ENCODE assay signal across 8 mouse cellular contexts in genomic region chr2:144369020-144369421, GRCm38 (mm10). TPM values are rescaled to one million over a fixed set of nuclear protein-coding genes. Genes with fewer than 3 reads are reported as not detected.
DNase-seq lines count a peak whose midpoint lies in the region; ATAC-seq lines count a peak whose summit lies in the region.

No protein-coding gene starts in this region.

- intact Hi-C loops in heart, postnatal 25 days (cut with DNase I), result loop anchor here (5.0 to 10.0 kb wide), 4 partner anchors 88 to 1304 kb away; partner anchors contain the start of genes Dstn, Mgme1, Snrpb2 and Snx5
- intact Hi-C loops in left cerebral cortex, postnatal 14 days (cut with DNase I), result no loop called here

- no peaks in the 10 kb centered on the region for H3K27me3 ChIP-seq in heart, embryonic 11.5 days (ENCODE audit: control insufficient read depth, insufficient read depth, low read length)
- H3K27me3 ChIP-seq in forebrain, embryonic 14.5 days (replicated peaks; ENCODE audit: control insufficient read depth, insufficient read depth, low read length), result no peaks in the 10 kb centered on the region
- no peaks in the 10 kb centered on the region for H3K27me3 ChIP-seq in limb, embryonic 15.5 days

- H3K9me3 ChIP-seq in heart, embryonic 11.5 days (replicated peaks; ENCODE audit: control insufficient read depth, low read length), result no peaks in the 10 kb centered on the region
- no peaks in the 10 kb centered on the region for H3K9me3 ChIP-seq in forebrain, embryonic 14.5 days (replicated peaks; ENCODE audit: control insufficient read depth, low read length)
- no peaks in the 10 kb centered on the region for H3K9me3 ChIP-seq in limb, embryonic 15.5 days

- under 1% methylated on average over 42 of the region's 43 CpGs for WGBS in heart, embryonic 11.5 days (ENCODE audit: insufficient replicate concordance)
- WGBS in forebrain, embryonic 14.5 days, result 0% methylated on average over 4 of the region's 43 CpGs
- 0% methylated on average over 42 of the region's 43 CpGs for WGBS in limb, embryonic 15.5 days

- H3K36me3 ChIP-seq in heart, embryonic 11.5 days (ENCODE audit: control insufficient read depth, insufficient read depth, low read length), result 0 out of 2 replicates have a peak, but pooled peaks cover 9% of the 10 kb centered on the region
- peaks cover 11% of the 10 kb centered on the region for H3K36me3 ChIP-seq in forebrain, embryonic 14.5 days (ENCODE audit: control insufficient read depth, insufficient read depth, low read length)
- peaks cover 9% of the 10 kb centered on the region for H3K36me3 ChIP-seq in limb, embryonic 15.5 days

- no peak for DNase-seq in heart, postnatal 25 days (ENCODE audit: low spot score)
- peak; percentile 87 for DNase-seq in 3134 (ENCODE audit: extremely low read depth, insufficient read length, low spot score)
- DNase-seq in WW6 (ENCODE audit: low read depth, low spot score), result peak; percentile 61
- peak; percentile 76 for DNase-seq in forebrain, embryonic 14.5 days (ENCODE audit: low spot score)
- DNase-seq in retina, postnatal 1 day, result peak; percentile 83
- no peak for DNase-seq in left cerebral cortex, postnatal 14 days (ENCODE audit: low spot score in 2 of 2)

- peak overlapping the region; percentile 93 for H3K27ac ChIP-seq in heart, embryonic 11.5 days (ENCODE audit: low read depth, low read length)
- peak overlapping the region; percentile 86 for H3K27ac ChIP-seq in forebrain, embryonic 14.5 days (ENCODE audit: low read depth, low read length)
- peak overlapping the region; percentile 93 for H3K27ac ChIP-seq in limb, embryonic 15.5 days

- ATAC-seq in heart, embryonic 11.5 days (replicated peaks; ENCODE audit: insufficient number of reproducible peaks, low FRiP score, low TSS enrichment), result peak; percentile 80
- peak; percentile 91 for ATAC-seq in forebrain, embryonic 14.5 days
- ATAC-seq in limb, embryonic 15.5 days (ENCODE audit: insufficient number of reproducible peaks, low FRiP score, low TSS enrichment, low read depth), result peak; percentile 81

- H3K9ac ChIP-seq in heart, embryonic 11.5 days (ENCODE audit: low read depth, low read length), result peak overlapping the region; percentile 95
- peak overlapping the region; percentile 92 for H3K9ac ChIP-seq in forebrain, embryonic 14.5 days (ENCODE audit: low read length)
- peak overlapping the region; percentile 61 for H3K9ac ChIP-seq in limb, embryonic 15.5 days

- peaks cover 3% of the 10 kb centered on the region; the same call in 1 of the 2 replicates for H3K4me1 ChIP-seq in heart, embryonic 11.5 days (ENCODE audit: control insufficient read depth, insufficient read depth, low read length)
- H3K4me1 ChIP-seq in forebrain, embryonic 14.5 days (ENCODE audit: control insufficient read depth, insufficient read depth, low read length), result peaks cover 9% of the 10 kb centered on the region; the same call in 1 of the 2 replicates
- peaks cover 11% of the 10 kb centered on the region; the same call in 1 of the 2 replicates for H3K4me1 ChIP-seq in limb, embryonic 15.5 days

- peak overlapping the region; percentile 74 for H3K4me2 ChIP-seq in heart, embryonic 11.5 days
- peak overlapping the region; percentile 80 for H3K4me2 ChIP-seq in forebrain, embryonic 14.5 days (ENCODE audit: low read length)
- H3K4me2 ChIP-seq in limb, embryonic 15.5 days, result peak overlapping the region; percentile 52

- H3K4me3 ChIP-seq in heart, embryonic 11.5 days (ENCODE audit: low read depth, low read length), result peak overlapping the region; percentile 88
- peak overlapping the region; percentile 88 for H3K4me3 ChIP-seq in forebrain, embryonic 14.5 days (ENCODE audit: low read depth, low read length)
- H3K4me3 ChIP-seq in limb, embryonic 15.5 days, result peak overlapping the region; percentile 70

RNA-seq across cellular contexts. Expression of gene Pet117, which starts 0.2 kb away (rescaled TPM):
- polyA plus RNA-seq in heart, embryonic 11.5 days (2014; fragmentation: Nextera tagmentation; extraction: Ambion mirVana), result 2.3 TPM in 1 of 2 replicates, not detected in the other
- total RNA-seq in heart, postnatal 25 days (2021), result 1 to 10 TPM; 8.0 to 9.4 TPM
- 0.47 and 0.71 TPM in 2 replicates for polyA plus RNA-seq in forebrain, embryonic 14.5 days (2014; fragmentation: Nextera tagmentation; extraction: Ambion mirVana)
- 2.3 and 3.4 TPM in 2 replicates for polyA plus RNA-seq in limb, embryonic 15.5 days (2015; fragmentation: Nextera tagmentation; extraction: Ambion mirVana)
- total RNA-seq in left cerebral cortex, postnatal 14 days (2021), result 1 to 10 TPM; 4.7 to 9.4 TPM

RNA-seq across cellular contexts. Expression of gene Kat14, which starts 0.2 kb away (rescaled TPM):
- 25.0 and 30.8 TPM in 2 replicates for polyA plus RNA-seq in heart, embryonic 11.5 days (2014; fragmentation: Nextera tagmentation; extraction: Ambion mirVana)
- 10 to 100 TPM; 21.2 to 21.5 TPM for total RNA-seq in heart, postnatal 25 days (2021)
- polyA plus RNA-seq in forebrain, embryonic 14.5 days (2014; fragmentation: Nextera tagmentation; extraction: Ambion mirVana), result 21.0 and 22.0 TPM in 2 replicates
- polyA plus RNA-seq in limb, embryonic 15.5 days (2015; fragmentation: Nextera tagmentation; extraction: Ambion mirVana), result 40.1 and 41.8 TPM in 2 replicates
- 10 to 100 TPM; 32.0 to 33.7 TPM for total RNA-seq in left cerebral cortex, postnatal 14 days (2021)

RNA-seq across cellular contexts. Expression of gene Ovol2, which starts 37.1 kb away (rescaled TPM):
- 0.10 TPM in 1 of 2 replicates, not detected in the other for polyA plus RNA-seq in heart, embryonic 11.5 days (2014; fragmentation: Nextera tagmentation; extraction: Ambion mirVana)
- not detected for total RNA-seq in heart, postnatal 25 days (2021)
- not detected in 2 replicates for polyA plus RNA-seq in forebrain, embryonic 14.5 days (2014; fragmentation: Nextera tagmentation; extraction: Ambion mirVana)
- 1.6 and 2.3 TPM in 2 replicates for polyA plus RNA-seq in limb, embryonic 15.5 days (2015; fragmentation: Nextera tagmentation; extraction: Ambion mirVana)
- total RNA-seq in left cerebral cortex, postnatal 14 days (2021), result 1 to 10 TPM; 5.3 to 6.7 TPM

Comparison
In these comparisons a context has a peak if more than half of its experiments do, and no peak if none do; other contexts are left out.
1. DNase-seq: peak in 3134 (single experiment), WW6 (single experiment), forebrain, embryonic 14.5 days (single experiment) and retina, postnatal 1 day (single experiment); none in heart, postnatal 25 days (single experiment) and left cerebral cortex, postnatal 14 days (0 of 2).
2. Peak in every context shown above with its lines, with median percentiles within 50 percentile points of each other: ATAC-seq, H3K27ac ChIP-seq, H3K4me2 ChIP-seq, H3K4me3 ChIP-seq and H3K9ac ChIP-seq.